Mouse (Mus musculus) kidney, embryonic 14.5 days (tissue): ENCODE measurements at regions not wholly inside any gene's neighbourhood (a gene's known extent, or its start where the extent isn't known, plus 50 kb on each side); places are given as distances from the start of the nearest gene placed in this dataset.

Source experiments
- ATAC-seq: fragments of 200-750 bp; cut with Nextera tagmentation; 2 replicates; pipeline ENCODE4 v1.8.0; 2017; ENCODE audit warnings: moderate number of reproducible peaks, mild to moderate bottlenecking, moderate TSS enrichment, moderate library complexity; ENCODE audit not compliant: low FRiP score, low TSS enrichment
- H3K27ac ChIP-seq: fragments of 300-500 bp; sonication (generic); 2 replicates; pipeline ENCODE4 v1.5.1; 2014; ENCODE audit warnings: low read depth, mild to moderate bottlenecking, low read length, moderate library complexity, mixed read lengths
- H3K27me3 ChIP-seq: fragments of 300-500 bp; sonication (generic); 2 replicates; pipeline ENCODE4 v1.6.1; 2014; ENCODE audit warnings: mild to moderate bottlenecking, low read length; ENCODE audit not compliant: control insufficient read depth, insufficient read depth
- H3K36me3 ChIP-seq: fragments of 300-500 bp; sonication (generic); 2 replicates; pipeline ENCODE4 v1.6.1; 2014; ENCODE audit warnings: low read length, mixed read lengths; ENCODE audit not compliant: control insufficient read depth, insufficient read depth
- H3K4me1 ChIP-seq: fragments of 300-500 bp; sonication (generic); 2 replicates; pipeline ENCODE4 v1.6.1; 2014; ENCODE audit warnings: low read length, mixed read lengths; ENCODE audit not compliant: control insufficient read depth, insufficient read depth
- H3K4me2 ChIP-seq: fragments of 300-500 bp; sonication (generic); replicated peaks from 2 replicates; pipeline ENCODE4 v1.6.1; 2014; ENCODE audit warnings: low read depth, mild to moderate bottlenecking, low read length
- H3K4me3 ChIP-seq: fragments of 300-500 bp; sonication (generic); 2 replicates; pipeline ENCODE4 v1.5.1; 2014; ENCODE audit warnings: mild to moderate bottlenecking, low read length
- H3K9ac ChIP-seq: fragments of 300-500 bp; sonication (generic); 2 replicates; pipeline ENCODE4 v1.6.1; 2014; ENCODE audit warnings: low read depth, mild to moderate bottlenecking, low read length, moderate library complexity
- H3K9me3 ChIP-seq: fragments of 300-500 bp; sonication (generic); 2 replicates; pipeline ENCODE4 v1.6.1; 2016; ENCODE audit warnings: low read length; ENCODE audit not compliant: control insufficient read depth
- WGBS: fragments of 180-500 bp; shearing (Covaris S2); extraction: QIAGEN DNeasy Blood & Tissue Kit; methylation state at CpG from one replicate; pipeline ENCODE4 v1.1.7; 2014; 5-methylcytosine and 5-hydroxymethylcytosine counted together

DNA sequence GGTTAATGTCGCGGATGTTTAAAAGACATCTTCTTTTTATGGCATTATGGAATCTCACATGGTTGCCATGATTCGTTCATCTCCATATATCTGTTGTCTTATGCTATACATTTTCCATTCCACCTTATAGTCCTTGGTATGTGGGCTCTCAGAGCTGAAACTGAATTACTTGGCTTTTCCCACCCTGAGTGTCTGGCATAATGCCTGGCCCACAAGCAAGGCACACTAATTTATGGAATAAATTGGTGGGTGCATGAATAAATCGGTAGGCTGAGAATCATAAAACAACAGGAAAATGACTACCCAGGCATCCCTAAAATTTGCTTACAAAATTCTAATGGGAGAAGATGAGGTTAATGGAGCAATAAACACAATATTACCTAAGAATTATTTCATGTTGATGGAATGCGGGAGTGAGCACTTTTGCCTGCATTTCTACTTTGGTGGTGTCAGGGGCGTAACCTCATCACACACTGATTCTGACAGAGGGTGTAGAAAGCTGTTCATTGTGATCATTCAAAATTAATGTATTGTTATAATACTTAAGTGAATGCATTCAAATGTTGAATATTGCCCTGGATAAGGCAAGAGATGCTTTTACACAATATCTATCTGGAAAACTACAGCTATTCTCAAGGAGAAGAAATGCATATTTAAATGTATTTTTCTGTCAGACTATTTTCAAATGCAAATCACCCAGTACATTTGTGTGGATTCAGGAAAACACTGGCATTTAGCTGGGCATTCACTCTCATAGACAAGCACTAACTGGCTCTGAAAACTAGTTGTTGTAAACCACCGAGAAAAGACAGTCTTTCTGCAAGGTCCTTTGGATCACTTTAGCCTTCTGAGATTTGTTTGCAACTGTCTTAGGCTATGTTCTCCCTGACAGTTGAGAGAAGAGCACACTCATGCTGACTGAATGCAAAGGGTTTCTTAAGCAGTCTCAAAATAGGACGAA lies 190.1 kb downstream of the Pcdh18 start:
- Histone ChIP-seq H3K27ac (no peak overlapping the region), H3K4me3 (no peak overlapping the region), H3K4me1 (no peaks in the 10 kb centered on the region), H3K27me3 (no peaks in the 10 kb centered on the region), H3K9me3 (no peaks in the 10 kb centered on the region), H3K4me2 (no peak overlapping the region), H3K9ac (no peak overlapping the region), H3K36me3 (no peaks in the 10 kb centered on the region)
- ATAC-seq, result no peak
- WGBS, result 87% methylated on average over 8 of the region's 8 CpGs

DNA sequence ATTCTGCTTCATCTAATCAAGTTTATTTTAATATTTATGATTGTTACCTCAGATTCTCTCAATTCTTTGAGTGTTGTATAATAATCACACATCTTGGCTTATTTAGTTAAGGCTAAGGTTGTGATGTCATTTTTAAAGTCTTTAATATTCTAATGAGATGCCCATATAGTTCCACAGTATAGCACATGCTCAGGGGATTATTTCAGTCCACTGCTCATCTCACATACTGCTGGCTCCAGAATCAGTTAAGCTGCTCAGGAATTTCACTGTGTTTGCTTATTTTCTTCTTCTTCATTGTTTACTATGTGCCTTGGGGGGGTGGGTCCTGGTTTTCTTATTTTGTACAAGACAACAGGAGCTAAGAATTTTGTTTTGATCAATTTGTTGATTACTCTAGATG lies 229.5 kb downstream of the Pcdh18 start:
- Histone ChIP-seq H3K4me2 (no peak overlapping the region), H3K36me3 (no peaks in the 10 kb centered on the region), H3K9me3 (no peaks in the 10 kb centered on the region), H3K9ac (no peak overlapping the region), H3K27ac (no peak overlapping the region), H3K27me3 (no peaks in the 10 kb centered on the region), H3K4me3 (no peak overlapping the region), H3K4me1 (no peaks in the 10 kb centered on the region)
- ATAC-seq, result no peak

DNA sequence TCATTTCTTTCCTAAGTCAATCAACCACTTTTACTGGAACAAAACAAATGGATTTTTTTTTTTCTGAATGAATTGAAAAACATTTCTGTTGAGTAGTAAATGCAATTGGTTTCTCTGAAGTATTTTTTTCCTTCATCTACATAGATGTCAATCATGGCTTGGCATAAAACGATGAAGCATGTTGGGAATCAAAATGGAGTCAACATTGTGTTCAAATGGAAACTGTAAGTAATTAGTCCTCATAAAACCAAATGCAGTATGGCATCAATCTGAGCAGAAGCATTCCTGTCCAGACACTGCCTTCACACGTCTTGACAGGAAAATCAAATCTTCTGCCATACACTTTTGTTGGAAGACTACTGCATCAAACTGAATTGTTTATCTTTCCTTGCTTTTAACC lies 237.0 kb downstream of the Pcdh18 start:
- ATAC-seq, result no peak
- H3K4me2 ChIP-seq, result no peak overlapping the region
- WGBS, result 74% methylated on average over 2 of the region's 2 CpGs
- H3K27ac ChIP-seq, result no peak overlapping the region
- H3K36me3 ChIP-seq, result no peaks in the 10 kb centered on the region
- H3K27me3 ChIP-seq, result no peaks in the 10 kb centered on the region
- H3K9me3 ChIP-seq, result no peaks in the 10 kb centered on the region
- H3K4me3 ChIP-seq, result no peak overlapping the region
- no peaks in the 10 kb centered on the region for H3K4me1 ChIP-seq
- H3K9ac ChIP-seq, result no peak overlapping the region

DNA sequence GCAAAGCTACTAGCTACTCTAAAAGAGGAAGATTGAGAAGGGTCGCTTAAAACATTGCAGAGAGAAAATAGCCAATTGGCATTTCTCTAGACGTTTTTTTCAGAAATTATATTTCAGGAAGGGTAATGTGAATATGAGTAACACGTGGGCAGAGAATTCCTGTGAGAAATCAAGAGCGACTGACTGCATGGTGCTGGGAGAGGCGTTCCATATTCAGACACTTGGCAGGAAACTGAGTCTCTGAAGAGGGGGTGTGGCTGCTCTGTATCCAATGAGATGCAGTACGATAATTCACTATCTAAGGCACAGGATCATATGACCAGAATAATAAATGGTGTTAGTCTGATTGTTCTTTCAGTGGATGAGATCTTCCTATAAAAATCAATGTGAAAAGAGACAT lies 252.5 kb downstream of the Pcdh18 start:
- Histone ChIP-seq H3K4me3 (no peak overlapping the region), H3K9ac (no peak overlapping the region), H3K27ac (no peak overlapping the region), H3K4me1 (no peaks in the 10 kb centered on the region), H3K9me3 (no peaks in the 10 kb centered on the region), H3K27me3 (no peaks in the 10 kb centered on the region), H3K4me2 (no peak overlapping the region), H3K36me3 (no peaks in the 10 kb centered on the region)
- no peak for ATAC-seq
- 74% methylated on average over 6 of the region's 6 CpGs for WGBS

DNA sequence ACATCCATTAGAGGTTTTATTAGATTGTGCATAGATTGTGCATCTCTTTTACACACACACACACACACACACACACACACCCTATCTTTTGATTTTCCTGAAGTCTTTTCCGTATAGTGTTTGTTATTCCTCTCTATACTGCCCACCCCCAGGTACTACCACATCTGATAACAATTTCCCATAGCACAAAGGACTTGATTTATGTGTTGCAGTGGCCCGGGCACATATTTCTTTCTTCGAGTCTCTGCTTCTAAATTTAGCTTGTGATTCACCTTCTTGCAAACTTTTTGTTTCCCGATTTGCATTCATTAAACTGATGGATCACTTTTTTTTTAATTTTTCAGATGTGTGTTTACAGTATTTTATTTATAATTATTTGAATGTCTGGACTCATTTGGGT lies 254.8 kb downstream of the Pcdh18 start:
- Histone ChIP-seq H3K9me3 (no peaks in the 10 kb centered on the region), H3K9ac (no peak overlapping the region), H3K4me2 (no peak overlapping the region), H3K4me1 (no peaks in the 10 kb centered on the region), H3K27me3 (no peaks in the 10 kb centered on the region), H3K27ac (no peak overlapping the region), H3K4me3 (no peak overlapping the region), H3K36me3 (no peaks in the 10 kb centered on the region)
- no peak for ATAC-seq
- WGBS, result 51% methylated on average over 4 of the region's 4 CpGs

DNA sequence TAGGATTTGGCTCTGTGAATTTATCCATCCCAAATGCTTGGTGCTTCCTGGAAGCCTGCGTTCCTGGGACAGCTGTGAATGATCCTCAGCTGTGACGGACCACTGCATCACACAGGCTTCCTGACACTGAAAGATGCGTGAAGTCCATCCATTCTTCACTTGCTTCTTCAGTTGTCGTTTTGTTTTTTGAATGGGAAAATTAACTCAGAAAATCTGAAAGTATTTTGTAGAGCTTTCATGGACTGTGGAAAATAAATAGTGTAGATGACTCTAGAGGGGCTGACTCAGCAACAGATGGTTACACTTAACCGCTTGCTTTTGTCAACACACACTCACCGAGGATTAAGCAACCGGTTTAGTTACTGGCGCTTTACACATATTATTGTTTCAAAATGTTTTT lies 272.0 kb downstream of the Pcdh18 start:
- H3K4me3 ChIP-seq, result no peak overlapping the region
- H3K27ac ChIP-seq, result no peak overlapping the region
- H3K4me1 ChIP-seq, result no peaks in the 10 kb centered on the region
- no peaks in the 10 kb centered on the region for H3K27me3 ChIP-seq
- no peaks in the 10 kb centered on the region for H3K9me3 ChIP-seq
- ATAC-seq, result no peak
- no peak overlapping the region for H3K4me2 ChIP-seq
- H3K9ac ChIP-seq, result no peak overlapping the region
- 80% methylated on average over 8 of the region's 8 CpGs for WGBS
- H3K36me3 ChIP-seq, result no peaks in the 10 kb centered on the region
